Mouse (Mus musculus) heart, embryonic 16.5 days (tissue): ENCODE results near the gene Ogdhl. TPM values are rescaled to one million over a fixed set of nuclear protein-coding genes. Genes with fewer than 3 reads are reported as not detected.
A peak's percentile ranks its signal among the peaks of the same experiment; 100 is the strongest.

Source experiments
- ATAC-seq: fragments of 200-750 bp; cut with Nextera tagmentation; replicated peaks from 2 replicates; pipeline ENCODE4 v1.8.0; 2017; ENCODE audit warnings: moderate number of reproducible peaks; ENCODE audit not compliant: insufficient read depth, low FRiP score; ENCODE audit errors: extremely low read depth
- H3K27ac ChIP-seq: fragments of 300-500 bp; sonication (generic); 2 replicates; pipeline ENCODE4 v1.5.1; 2014; ENCODE audit warnings: mild to moderate bottlenecking, low read length, control low read depth, moderate library complexity
- H3K27me3 ChIP-seq: fragments of 300-500 bp; sonication (generic); 2 replicates; pipeline ENCODE4 v1.6.1; 2014; ENCODE audit warnings: low read length, mixed read lengths; ENCODE audit not compliant: control insufficient read depth, insufficient read depth
- H3K36me3 ChIP-seq: fragments of 300-500 bp; sonication (generic); 2 replicates; pipeline ENCODE4 v1.6.1; 2014; ENCODE audit not compliant: control insufficient read depth, insufficient read depth
- H3K4me1 ChIP-seq: fragments of 300-500 bp; sonication (generic); 2 replicates; pipeline ENCODE4 v1.6.1; 2014; ENCODE audit warnings: low read length, mixed read lengths; ENCODE audit not compliant: control insufficient read depth, insufficient read depth
- H3K4me2 ChIP-seq: fragments of 300-500 bp; sonication (generic); 2 replicates; pipeline ENCODE4 v1.6.1; 2014; ENCODE audit warnings: low read depth, mild to moderate bottlenecking, control low read depth, low read length
- H3K4me3 ChIP-seq: fragments of 300-500 bp; sonication (generic); 2 replicates; pipeline ENCODE4 v1.5.1; 2014; ENCODE audit warnings: mild to moderate bottlenecking, control low read depth, low read length
- H3K9ac ChIP-seq: fragments of 300-500 bp; sonication (generic); 2 replicates; pipeline ENCODE4 v1.6.1; 2014; ENCODE audit warnings: low read length, control low read depth
- H3K9me3 ChIP-seq: fragments of 300-500 bp; sonication (generic); replicated peaks from 2 replicates; pipeline ENCODE4 v1.6.1; 2016; ENCODE audit warnings: low read length; ENCODE audit not compliant: control insufficient read depth
- WGBS: fragments of 180-500 bp; shearing (Covaris S2); extraction: QIAGEN DNeasy Blood & Tissue Kit; methylation state at CpG from one replicate; pipeline ENCODE4 v1.1.7; 2014; 5-methylcytosine and 5-hydroxymethylcytosine counted together
- polyA plus RNA-seq: library from polyadenylated mRNA; unstranded; fragments of >200 nt; fragmentation: Nextera tagmentation; extraction: Ambion mirVana; gene quantifications from 2 replicates; pipeline ENCODE4 v1.2.1, GENCODE M21; 2015

Gene Ogdhl
- polyA plus RNA-seq = 10.3 and 12.3 TPM in 2 replicates

GRCm38 (mm10) chr14:32321732-32322685 lies at the start of gene Ogdhl:
TSS of gene Ogdhl (plus strand) at chr14:32322019.
- Histone ChIP-seq H3K9ac (peak within 1 kb of the TSS; percentile 69), H3K27ac (no peak within 1 kb of the TSS), H3K4me3 (peak within 1 kb of the TSS; percentile 60), H3K27me3 (no peaks in the 10 kb centered on the region), H3K4me2 (peak within 1 kb of the TSS; percentile 91), H3K4me1 (peaks cover 5% of the 10 kb centered on the region; the same call in 1 of the 2 replicates), H3K36me3 (no peaks in the 10 kb centered on the region), H3K9me3 (no peaks in the 10 kb centered on the region)
- 2% methylated on average over 47 of the region's 50 CpGs for WGBS
- peak; percentile 78 for ATAC-seq

- no peak overlapping the region for H3K4me2 ChIP-seq
- H3K9ac ChIP-seq = no peak overlapping the region
- no peak for ATAC-seq
- no peak overlapping the region for H3K27ac ChIP-seq
- 81% methylated on average over 12 of the region's 12 CpGs for WGBS
- no peaks in the 10 kb centered on the region for H3K4me1 ChIP-seq
- H3K4me3 ChIP-seq = no peak overlapping the region
- peaks cover 8% of the 10 kb centered on the region; the same call in 1 of the 2 replicates for H3K36me3 ChIP-seq
- H3K9me3 ChIP-seq = no peaks in the 10 kb centered on the region
- H3K27me3 ChIP-seq = no peaks in the 10 kb centered on the region
Observed at GRCm38 (mm10) chr14:32301622-32302021, 20.2 kb upstream of the Ogdhl start.

GRCm38 (mm10) chr14:32302423-32302822 lies 19.4 kb upstream of the Ogdhl start:
- Histone ChIP-seq H3K4me1 (no peaks in the 10 kb centered on the region), H3K36me3 (peaks cover 8% of the 10 kb centered on the region; the same call in 1 of the 2 replicates), H3K4me3 (no peak overlapping the region), H3K27ac (no peak overlapping the region), H3K9me3 (no peaks in the 10 kb centered on the region), H3K4me2 (no peak overlapping the region), H3K27me3 (no peaks in the 10 kb centered on the region), H3K9ac (no peak overlapping the region)
- ATAC-seq = no peak
- 89% methylated on average over 7 of the region's 7 CpGs for WGBS

GRCm38 (mm10) chr14:32304921-32305320 lies 16.9 kb upstream of the Ogdhl start:
- no peaks in the 10 kb centered on the region for H3K4me1 ChIP-seq
- no peaks in the 10 kb centered on the region for H3K9me3 ChIP-seq
- H3K36me3 ChIP-seq = peaks cover 1% of the 10 kb centered on the region; the same call in 1 of the 2 replicates
- ATAC-seq = no peak
- H3K27me3 ChIP-seq = no peaks in the 10 kb centered on the region
- H3K4me2 ChIP-seq = no peak overlapping the region
- no peak overlapping the region for H3K4me3 ChIP-seq
- WGBS = 80% methylated on average over 8 of the region's 8 CpGs
- no peak overlapping the region for H3K9ac ChIP-seq
- no peak overlapping the region for H3K27ac ChIP-seq

GRCm38 (mm10) chr14:32309876-32310275 lies 11.9 kb upstream of the Ogdhl start:
- H3K4me2 ChIP-seq = no peak overlapping the region
- ATAC-seq = no peak
- no peaks in the 10 kb centered on the region for H3K36me3 ChIP-seq
- no peak overlapping the region for H3K4me3 ChIP-seq
- WGBS = 37% methylated on average over 8 of the region's 8 CpGs
- H3K27ac ChIP-seq = no peak overlapping the region
- no peaks in the 10 kb centered on the region for H3K27me3 ChIP-seq
- no peaks in the 10 kb centered on the region for H3K4me1 ChIP-seq
- no peak overlapping the region for H3K9ac ChIP-seq
- H3K9me3 ChIP-seq = no peaks in the 10 kb centered on the region

GRCm38 (mm10) chr14:32311381-32312035 lies 10.3 kb upstream of the Ogdhl start:
- Histone ChIP-seq H3K9ac (no peak overlapping the region), H3K4me1 (no peaks in the 10 kb centered on the region), H3K36me3 (no peaks in the 10 kb centered on the region), H3K4me2 (no peak overlapping the region), H3K4me3 (no peak overlapping the region), H3K9me3 (no peaks in the 10 kb centered on the region), H3K27ac (no peak overlapping the region), H3K27me3 (no peaks in the 10 kb centered on the region)
- no peak for ATAC-seq
- 89% methylated on average over 2 of the region's 2 CpGs for WGBS

- Histone ChIP-seq H3K9ac (no peak overlapping the region), H3K4me3 (no peak overlapping the region), H3K4me1 (peaks cover 5% of the 10 kb centered on the region; the same call in 1 of the 2 replicates), H3K36me3 (no peaks in the 10 kb centered on the region), H3K27ac (no peak overlapping the region), H3K27me3 (no peaks in the 10 kb centered on the region), H3K9me3 (no peaks in the 10 kb centered on the region), H3K4me2 (no peak overlapping the region)
- 7% methylated on average over 4 of the region's 4 CpGs for WGBS
- no peak for ATAC-seq
Observed at GRCm38 (mm10) chr14:32317822-32318221, 4.0 kb upstream of the Ogdhl start.

- ATAC-seq = no peak
- Histone ChIP-seq H3K27me3 (no peaks in the 10 kb centered on the region), H3K9me3 (no peaks in the 10 kb centered on the region), H3K27ac (no peak overlapping the region), H3K4me2 (no peak overlapping the region), H3K36me3 (no peaks in the 10 kb centered on the region), H3K9ac (no peak overlapping the region), H3K4me1 (peaks cover 5% of the 10 kb centered on the region; the same call in 1 of the 2 replicates), H3K4me3 (no peak overlapping the region)
- WGBS = 84% methylated on average over 5 of the region's 5 CpGs
Observed at GRCm38 (mm10) chr14:32323221-32323620, 1.4 kb downstream of the Ogdhl start.

- Histone ChIP-seq H3K9ac (no peak overlapping the region), H3K4me2 (no peak overlapping the region), H3K4me3 (no peak overlapping the region), H3K27me3 (no peaks in the 10 kb centered on the region), H3K9me3 (no peaks in the 10 kb centered on the region), H3K36me3 (no peaks in the 10 kb centered on the region), H3K4me1 (peaks cover 2% of the 10 kb centered on the region; the same call in 1 of the 2 replicates), H3K27ac (no peak overlapping the region)
- WGBS = 84% methylated on average over 9 of the region's 9 CpGs
- no peak for ATAC-seq
Observed at GRCm38 (mm10) chr14:32327366-32327765, 5.5 kb downstream of the Ogdhl start.
